Mouse (Mus musculus) limb, embryonic 14.5 days (tissue): ENCODE measurements around the gene Ccdc141. TPM values are rescaled to one million over a fixed set of nuclear protein-coding genes. Genes with fewer than 3 reads are reported as not detected.

Source experiments
- ATAC-seq: fragments of 200-750 bp; cut with Nextera tagmentation; 2 replicates; pipeline ENCODE4 v1.8.0; 2017; ENCODE audit warnings: low read depth, moderate number of reproducible peaks, moderate TSS enrichment; ENCODE audit not compliant: low FRiP score
- DNase-seq: peaks from one replicate; pipeline ENCODE4 v3.0.0-alpha.2; 2015; ENCODE audit warnings: low spot score
- H3K27ac ChIP-seq: fragments of 300-500 bp; sonication (generic); replicated peaks from 2 replicates; pipeline ENCODE4 v1.5.1; 2014; ENCODE audit warnings: low read depth, mild to moderate bottlenecking, low read length, moderate library complexity, mixed read lengths
- H3K27me3 ChIP-seq: fragments of 300-500 bp; sonication (generic); 2 replicates; pipeline ENCODE4 v1.6.1; 2014; ENCODE audit warnings: low read length, mixed read lengths; ENCODE audit not compliant: control insufficient read depth, insufficient read depth
- H3K36me3 ChIP-seq: fragments of 300-500 bp; sonication (generic); 2 replicates; pipeline ENCODE4 v1.6.1; 2014; ENCODE audit warnings: mild to moderate bottlenecking, low read length, moderate library complexity, mixed read lengths; ENCODE audit not compliant: control insufficient read depth, insufficient read depth
- H3K4me1 ChIP-seq: fragments of 300-500 bp; sonication (generic); 2 replicates; pipeline ENCODE4 v1.6.1; 2014; ENCODE audit warnings: antibody characterized with exemption, low read length, mixed read lengths; ENCODE audit not compliant: control insufficient read depth, insufficient read depth
- H3K4me2 ChIP-seq: fragments of 300-500 bp; sonication (generic); replicated peaks from 2 replicates; pipeline ENCODE4 v1.6.1; 2014; ENCODE audit warnings: low read depth, mild to moderate bottlenecking, low read length, moderate library complexity; ENCODE audit not compliant: severe bottlenecking
- H3K4me3 ChIP-seq: fragments of 300-500 bp; sonication (generic); replicated peaks from 2 replicates; pipeline ENCODE4 v1.5.1; 2014; ENCODE audit warnings: low read length
- H3K9ac ChIP-seq: fragments of 300-500 bp; sonication (generic); 2 replicates; pipeline ENCODE4 v1.6.1; 2014; ENCODE audit warnings: mild to moderate bottlenecking, low read depth, low read length, moderate library complexity; ENCODE audit not compliant: severe bottlenecking
- H3K9me3 ChIP-seq: fragments of 300-500 bp; sonication (generic); 2 replicates; pipeline ENCODE4 v1.6.1; 2016; ENCODE audit warnings: low read length; ENCODE audit not compliant: control insufficient read depth
- POLR2A ChIP-seq: fragments of 200-500 bp; IDR thresholded peaks from 2 replicates; pipeline ENCODE4 v1.8.0; 2012; ENCODE audit warnings: inconsistent platforms, mild to moderate bottlenecking, moderate library complexity, borderline replicate concordance; ENCODE audit not compliant: insufficient read depth, insufficient read length; ENCODE audit errors: extremely low read depth
- WGBS: fragments of 180-500 bp; shearing (Covaris S2); extraction: QIAGEN DNeasy Blood & Tissue Kit; methylation state at CpG from one replicate; pipeline ENCODE4 v1.1.7; 2014; 5-methylcytosine and 5-hydroxymethylcytosine counted together
- microRNA-seq: library from miRNA; unstranded; fragments of <30 nt; microRNA quantifications from one replicate; pipeline ENCODE4, GENCODE M21; 2016
- polyA plus RNA-seq, 2 experiments: library from polyadenylated mRNA; depleted of rRNA in 1 of 2; stranded (reverse) in 1 of 2; unstranded in 1 of 2; fragments of >200 nt; fragmentation: Nextera tagmentation in 1 of 2; extraction: Ambion mirVana in 1 of 2; gene quantifications; 2 replicates each; pipeline versions ENCODE4 v1.2.1 to v1.2.3; 2012 to 2014

The Ccdc141 gene
- polyA plus RNA-seq, 2 experiments = 8.9 to 14.5 TPM

GRCm38 (mm10) chr2:76966013-76966412 lies 204.4 kb downstream of the Ccdc141 start:
- Histone ChIP-seq H3K27ac (no peak overlapping the region), H3K4me1 (no peaks in the 10 kb centered on the region), H3K4me2 (no peak overlapping the region), H3K27me3 (no peaks in the 10 kb centered on the region), H3K36me3 (no peaks in the 10 kb centered on the region), H3K9ac (no peak overlapping the region), H3K4me3 (no peak overlapping the region), H3K9me3 (no peaks in the 10 kb centered on the region)
- DNase-seq (no peak), ATAC-seq (no peak)
- TF ChIP-seq POLR2A = no peak
- 60% methylated on average over 2 of the region's 2 CpGs for WGBS

- no peaks in the 10 kb centered on the region for H3K4me1 ChIP-seq
- no peak overlapping the region for H3K4me3 ChIP-seq
- no peak for ATAC-seq
- WGBS = 71% methylated on average over 7 of the region's 7 CpGs
- no peaks in the 10 kb centered on the region for H3K27me3 ChIP-seq
- H3K36me3 ChIP-seq = no peaks in the 10 kb centered on the region
- TF ChIP-seq POLR2A = no peak
- H3K9me3 ChIP-seq = no peaks in the 10 kb centered on the region
- DNase-seq = no peak
- no peak overlapping the region for H3K27ac ChIP-seq
- no peak overlapping the region for H3K4me2 ChIP-seq
- no peak overlapping the region for H3K9ac ChIP-seq
These were observed 204.9 kb downstream of the Ccdc141 start for GRCm38 (mm10) chr2:76965542-76965941.

GRCm38 (mm10) chr2:76962045-76962432 lies 208.4 kb downstream of the Ccdc141 start:
- no peaks in the 10 kb centered on the region for H3K9me3 ChIP-seq
- no peaks in the 10 kb centered on the region for H3K36me3 ChIP-seq
- no peak for ATAC-seq
- WGBS = 86% methylated on average over 6 of the region's 6 CpGs
- H3K4me1 ChIP-seq = no peaks in the 10 kb centered on the region
- TF ChIP-seq POLR2A = no peak
- no peak overlapping the region for H3K27ac ChIP-seq
- H3K4me2 ChIP-seq = no peak overlapping the region
- no peak overlapping the region for H3K4me3 ChIP-seq
- H3K27me3 ChIP-seq = no peaks in the 10 kb centered on the region
- DNase-seq = no peak
- no peak overlapping the region for H3K9ac ChIP-seq

- Histone ChIP-seq H3K9ac (no peak overlapping the region), H3K4me2 (no peak overlapping the region), H3K27ac (no peak overlapping the region), H3K4me3 (no peak overlapping the region), H3K4me1 (no peaks in the 10 kb centered on the region), H3K9me3 (no peaks in the 10 kb centered on the region), H3K36me3 (no peaks in the 10 kb centered on the region), H3K27me3 (no peaks in the 10 kb centered on the region)
- no peak for TF ChIP-seq POLR2A
- ATAC-seq (no peak), DNase-seq (no peak)
- 89% methylated on average over 10 of the region's 10 CpGs for WGBS
These were observed 208.9 kb downstream of the Ccdc141 start for GRCm38 (mm10) chr2:76961420-76962044.

Small RNA genes lying within 50 kb of the gene (microRNA-seq; reads per million reads assigned to microRNA genes)
- not detected for gene Gm44360

Other genes with a start within 250 kb of the Ccdc141 start
- 10.1 and 15.8 TPM in 2 replicates for gene Ttn, start 188.1 kb downstream of the Ccdc141 start, polyA plus RNA-seq (2012; rRNA removed)
- gene Ttn, start 188.1 kb downstream of the Ccdc141 start, polyA plus RNA-seq (2014; fragmentation: Nextera tagmentation; extraction: Ambion mirVana) = 81.1 and 99.0 TPM in 2 replicates
- gene Sestd1, start 110.0 kb upstream of the Ccdc141 start, polyA plus RNA-seq (2012; rRNA removed) = 25.1 and 25.4 TPM in 2 replicates
- 23.8 and 26.5 TPM in 2 replicates for gene Sestd1, start 110.0 kb upstream of the Ccdc141 start, polyA plus RNA-seq (2014; fragmentation: Nextera tagmentation; extraction: Ambion mirVana)